Mouse (Mus musculus) E14TG2a.4 (cell line): ENCODE data around the gene Hcar2.

ENCODE experiments used
- CTCF ChIP-seq: conservative IDR thresholded peaks from 2 replicates; pipeline ENCODE4 v1.5.1; 2014; ENCODE audit warnings: low read length
- NANOG ChIP-seq: IDR thresholded peaks from 2 replicates; pipeline ENCODE4 v1.6.1; 2014; ENCODE audit warnings: borderline replicate concordance, low read length, mixed read lengths
- POU5F1 ChIP-seq: IDR thresholded peaks from 2 replicates; pipeline ENCODE4 v1.6.1; 2014; ENCODE audit warnings: low read length, borderline replicate concordance

DNA sequence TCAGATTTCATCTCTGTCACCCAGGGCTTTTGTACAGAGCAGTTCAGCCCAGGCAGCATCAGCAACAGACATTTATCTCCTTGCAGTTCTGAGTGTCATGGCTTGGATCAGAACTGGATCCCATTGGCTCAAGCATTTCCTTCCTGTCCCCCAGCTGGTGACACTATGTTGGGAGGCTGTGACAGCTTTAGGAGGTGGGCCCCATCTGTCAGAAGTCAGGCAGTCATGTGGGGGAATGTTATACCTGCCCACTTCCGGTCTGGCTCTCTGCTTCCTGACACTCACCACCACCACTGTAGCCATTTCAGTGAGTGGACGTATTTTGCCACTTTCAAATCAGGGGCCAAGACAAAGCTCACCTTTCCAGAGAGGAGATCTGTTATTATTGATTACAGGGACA lies 13.9 kb downstream of the Hcar2 start:
- TF ChIP-seq CTCF (no peak), POU5F1 (no peak), NANOG (no peak)
